Mouse (Mus musculus): ENCODE data around the gene Adprh.

- TF ChIP-seq CTCF (IDR thresholded peaks at IDR 0.05; ENCODE audit: borderline replicate concordance, insufficient read depth, low read length): no peak
- no peak for TF ChIP-seq POLR2A (IDR thresholded peaks at IDR 0.05; ENCODE audit: low read depth, low read length)
These were observed 30.5 kb upstream of the Adprh start for GRCm38 (mm10) chr16:38482780-38483562.
